Mouse (Mus musculus): ENCODE results near the gene Cntf.

The Cntf gene

DNA sequence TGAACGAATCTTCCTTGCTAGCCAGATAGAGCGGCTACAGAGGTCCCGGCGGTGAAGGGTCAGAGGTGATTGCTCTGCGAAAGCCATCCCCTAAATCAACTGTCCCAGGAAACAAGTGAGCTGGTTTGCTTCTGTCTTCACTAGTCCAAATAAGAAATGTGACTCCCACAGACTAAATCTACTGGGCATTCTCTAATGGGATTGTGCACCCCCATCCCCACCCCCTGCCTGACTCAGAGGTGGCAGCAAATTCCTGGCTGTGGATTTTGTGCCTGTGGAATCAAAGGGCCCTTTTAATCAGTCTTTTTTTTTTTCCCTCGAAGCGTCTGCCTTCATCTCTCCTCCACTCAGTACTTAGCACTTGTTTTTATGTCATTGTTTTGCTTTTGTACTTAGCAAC, at the start of gene Cntf:
Gene Cntf (minus strand): TSS at position 325 of the 400 bp plus-strand sequence.
- no peak for DNase-seq

DNA sequence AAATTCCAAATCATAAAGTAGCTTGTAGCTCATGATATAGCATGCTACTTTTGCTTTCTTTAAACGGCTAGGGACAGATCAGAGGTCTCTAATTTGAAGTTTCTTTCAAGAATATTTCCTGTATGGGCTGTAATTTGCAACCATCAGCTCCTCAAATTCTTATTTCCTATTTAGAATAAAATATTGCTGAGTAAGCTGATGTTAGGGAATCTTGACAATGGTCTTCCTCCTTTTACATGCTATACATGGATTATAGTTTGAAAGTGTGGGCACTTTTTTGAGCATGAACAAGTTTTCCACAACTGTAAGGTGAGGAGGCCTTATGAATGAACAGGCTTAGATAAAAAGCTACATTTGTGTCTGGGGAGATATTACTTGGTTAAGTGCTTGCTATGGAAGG, 48.5 kb upstream of the Cntf start:
- DNase-seq, result no peak

DNA sequence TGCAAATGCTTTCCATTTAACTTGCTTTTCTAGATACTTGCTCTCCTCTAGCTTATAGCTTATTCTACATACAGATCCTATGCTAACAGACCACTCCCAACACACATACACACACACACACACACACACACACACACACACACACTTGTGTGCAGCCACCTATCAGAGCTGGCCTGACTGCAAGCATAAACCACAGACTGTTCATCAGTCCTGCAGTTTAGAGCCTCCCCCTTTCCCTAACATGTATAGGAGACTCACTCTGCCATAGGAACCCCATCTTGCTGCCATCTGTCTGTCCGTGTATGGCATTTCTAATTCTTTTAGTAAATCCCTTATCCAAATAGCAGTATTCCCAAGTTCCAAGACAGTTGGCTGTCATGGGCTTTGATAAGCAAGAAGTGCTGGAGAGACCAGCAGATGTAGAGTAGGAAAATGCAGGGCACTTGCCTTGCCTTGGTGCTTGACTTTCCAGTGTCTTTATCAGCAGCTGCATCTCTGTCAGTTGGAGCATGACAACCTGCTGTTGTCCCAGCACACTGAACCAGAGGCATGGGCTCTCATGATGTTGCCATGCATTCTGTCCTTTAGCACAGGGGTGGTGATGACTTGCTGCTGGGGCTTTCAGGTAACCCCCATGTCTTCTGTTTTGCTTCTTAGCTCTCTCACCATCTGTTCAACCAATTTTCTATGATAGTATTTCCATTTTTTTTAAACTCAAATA, 47.4 kb upstream of the Cntf start:
- peak; percentile 15 for DNase-seq

DNA sequence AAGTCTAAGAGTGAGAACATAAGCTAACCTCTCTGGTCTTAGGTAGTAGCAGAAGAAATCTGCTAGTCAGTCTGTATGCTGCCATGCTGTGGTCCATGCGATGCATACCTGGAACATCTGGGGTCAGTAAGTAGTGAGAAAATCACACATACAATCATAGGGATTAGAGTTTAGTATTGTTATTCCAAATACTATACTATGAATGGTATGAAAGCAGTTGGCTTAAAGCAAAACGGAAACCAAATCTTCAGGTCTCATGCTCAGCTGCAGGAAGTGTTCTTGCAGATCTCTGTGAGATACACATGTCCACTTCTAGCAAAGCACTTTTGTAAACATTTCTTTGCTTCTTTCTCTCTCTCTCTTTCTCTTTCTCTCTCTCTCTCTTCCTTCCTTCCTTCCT, 40.8 kb upstream of the Cntf start:
- no peak for DNase-seq

DNA sequence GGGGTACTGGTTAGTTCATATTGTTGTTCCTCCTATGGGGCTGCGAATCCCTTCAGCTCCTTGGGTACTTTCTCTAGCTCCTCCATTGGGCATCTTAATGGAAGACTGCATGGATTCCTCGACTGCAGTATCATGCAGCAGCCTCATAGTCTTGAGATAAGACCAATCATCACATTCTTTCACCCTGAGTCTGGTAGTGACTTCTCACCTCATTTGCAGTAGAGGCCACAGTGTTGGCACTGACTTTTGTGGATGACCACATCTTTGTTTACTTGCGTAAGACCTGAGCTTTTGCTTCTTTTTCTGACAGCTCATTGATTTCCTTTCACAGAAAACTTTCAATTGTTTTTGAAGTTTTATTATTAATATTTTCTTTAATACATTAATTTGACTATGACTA, 40.3 kb upstream of the Cntf start:
- no peak for DNase-seq

DNA sequence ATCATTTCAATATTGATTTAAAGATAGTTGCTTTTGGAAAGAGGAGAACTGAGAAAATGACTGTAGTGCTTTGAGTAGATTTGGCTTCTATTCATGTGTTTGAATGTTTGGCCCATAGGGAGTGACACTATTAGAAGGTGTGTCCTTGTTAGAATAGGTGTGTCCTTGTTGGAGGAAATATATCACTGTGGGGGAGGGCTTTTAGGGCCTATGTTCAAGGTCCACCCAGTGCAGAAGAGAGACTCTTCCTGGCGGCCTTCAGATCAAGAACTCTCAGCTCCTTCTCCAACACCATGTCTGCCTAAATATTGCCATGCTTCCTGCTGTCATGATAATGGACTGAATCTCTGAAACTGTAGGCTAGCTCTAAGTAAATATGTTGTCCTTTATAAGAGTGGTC, 38.8 kb upstream of the Cntf start:
- no peak for DNase-seq

DNA sequence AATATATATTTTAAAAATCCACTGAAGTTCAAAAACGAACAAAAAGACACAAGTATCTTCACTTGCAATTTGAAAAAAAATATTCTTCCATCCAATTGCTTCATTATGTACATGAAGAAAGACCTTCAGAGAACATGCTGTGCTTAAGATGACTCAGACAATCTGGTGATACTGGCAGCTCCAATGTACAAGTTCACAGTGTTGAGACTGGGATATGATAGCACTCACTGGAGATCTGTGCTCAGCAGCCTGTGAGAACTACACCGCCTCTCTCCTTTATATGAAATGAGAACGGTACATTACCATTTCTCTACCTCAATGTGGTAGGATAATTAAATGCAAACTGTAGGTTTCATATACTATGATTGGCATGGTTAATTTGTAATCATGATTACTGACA, 37.4 kb upstream of the Cntf start:
- DNase-seq, result no peak

DNA sequence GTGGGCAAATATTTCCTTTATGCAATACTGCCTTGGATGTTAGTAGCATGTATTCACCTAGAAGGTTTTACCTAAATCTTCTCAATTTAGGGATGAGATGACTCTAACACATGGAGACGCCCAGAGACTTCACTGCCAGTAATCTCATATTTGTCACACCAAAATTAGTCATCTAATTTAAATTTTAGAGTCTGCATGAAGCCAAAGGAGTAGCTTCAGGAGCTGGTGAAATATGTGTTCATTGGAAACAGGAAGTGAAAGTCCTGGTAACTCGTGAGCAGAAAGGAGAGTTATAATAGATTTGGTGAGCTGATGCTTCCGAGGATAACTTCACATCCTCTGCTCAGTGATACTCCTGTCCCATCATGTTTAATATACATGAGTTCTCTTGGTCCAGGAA, 35.6 kb upstream of the Cntf start:
- DNase-seq, result no peak

DNA sequence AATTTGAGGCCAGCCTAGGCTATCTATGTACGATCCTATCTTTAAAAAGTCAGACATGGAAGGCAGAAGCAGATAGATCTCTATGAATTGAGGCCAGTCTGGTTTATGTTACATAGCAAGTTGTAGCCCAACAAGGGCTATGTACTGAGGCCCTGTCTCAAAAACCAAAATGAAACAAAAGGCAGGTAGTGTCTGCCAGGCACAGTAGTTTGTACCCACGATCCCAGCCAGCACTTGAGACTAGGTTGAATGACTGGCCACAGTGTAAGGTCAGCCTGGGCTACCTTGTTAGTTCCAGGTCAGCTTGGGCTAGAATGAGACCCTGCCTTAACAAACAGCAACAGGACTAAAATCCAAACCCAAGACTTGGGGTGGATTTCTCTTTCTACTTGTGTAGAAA, 35.2 kb upstream of the Cntf start:
- DNase-seq, result no peak

DNA sequence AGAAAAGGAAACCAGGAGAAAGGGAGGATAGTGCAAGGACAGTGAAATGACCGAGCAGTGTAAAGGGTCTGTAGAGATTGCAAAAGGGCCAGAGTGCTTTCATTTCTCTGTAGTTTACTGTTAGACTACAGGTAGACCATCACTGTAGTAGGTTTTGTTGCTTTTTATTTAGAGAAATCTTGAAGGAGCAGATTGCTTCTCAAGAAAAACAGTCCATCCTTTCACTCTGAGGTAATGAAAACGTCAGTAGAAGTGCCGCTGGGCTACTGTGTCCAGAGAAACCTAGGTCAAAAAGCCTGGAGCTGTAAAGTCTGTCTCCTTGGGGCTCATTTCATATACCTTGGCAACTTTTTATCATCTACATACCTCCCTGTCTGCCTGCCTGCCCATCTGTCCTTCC, 33.6 kb upstream of the Cntf start:
- DNase-seq, result no peak

DNA sequence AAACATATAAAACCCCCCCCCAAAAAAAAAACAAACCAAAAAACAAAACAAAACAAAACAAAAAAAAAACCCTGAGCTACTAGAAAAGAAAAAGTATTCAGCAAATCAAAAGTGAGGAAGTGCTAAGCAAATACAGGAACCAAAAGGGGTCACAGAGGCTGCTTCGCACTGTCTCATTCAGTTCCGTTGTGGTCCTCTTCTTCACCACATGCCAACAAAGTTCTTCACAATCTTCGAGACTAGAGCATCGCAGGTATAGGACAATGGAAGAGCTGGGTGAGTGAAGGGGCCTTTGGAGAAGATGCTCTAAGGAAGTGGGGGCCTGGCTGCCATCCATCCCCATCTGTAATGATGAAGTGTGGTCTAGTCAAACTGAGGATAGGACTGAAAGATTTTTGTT, 33.0 kb upstream of the Cntf start:
- peak; percentile 44 for DNase-seq

DNA sequence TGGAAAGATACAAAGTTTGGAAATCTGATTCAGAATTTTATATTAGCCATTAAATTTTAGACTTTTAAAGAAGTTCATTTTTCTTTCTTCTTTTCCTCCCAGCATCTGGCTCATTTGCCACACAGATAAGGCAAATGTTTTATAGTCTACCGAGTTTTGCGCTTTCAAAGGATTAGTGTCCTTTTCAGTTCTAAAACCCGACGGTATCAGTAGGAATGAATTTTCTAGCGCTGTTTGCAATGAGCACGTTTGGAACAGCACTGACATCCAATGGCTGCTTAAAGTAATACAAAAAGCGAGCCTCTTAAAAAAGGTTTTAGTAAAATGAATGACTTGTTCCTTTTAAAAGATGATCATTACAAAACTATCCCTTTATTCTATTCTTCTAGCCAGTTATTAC, 31.6 kb upstream of the Cntf start:
- no peak for DNase-seq

DNA sequence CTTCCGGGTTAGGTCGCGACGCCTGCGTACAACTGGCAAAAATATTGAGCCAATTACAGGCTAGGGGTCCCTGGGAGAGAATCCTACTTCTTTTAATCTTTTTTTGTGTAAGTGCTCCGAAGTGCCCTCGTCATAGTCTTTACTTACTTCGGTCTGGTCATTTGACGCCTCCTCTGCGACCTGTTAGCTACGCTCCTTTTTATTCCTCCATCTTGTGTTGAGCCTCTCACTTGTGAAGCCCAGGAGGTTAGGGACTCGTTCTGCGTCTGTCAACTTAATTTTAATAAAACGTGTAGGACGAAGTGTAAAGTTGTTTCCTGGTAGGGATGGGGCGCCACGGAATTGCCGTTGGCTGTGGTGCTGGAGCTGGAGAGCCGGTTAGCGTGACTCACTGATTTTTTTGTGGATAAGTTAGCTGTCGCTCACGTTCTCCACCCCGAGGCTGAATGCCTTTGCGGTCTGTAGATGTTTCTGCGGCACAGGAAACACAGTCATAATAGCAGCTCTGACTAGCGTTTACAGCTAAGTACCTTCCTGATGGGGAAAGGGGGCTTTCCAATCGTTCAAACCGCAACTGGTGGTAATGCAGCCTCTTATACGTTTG, 31.0 kb upstream of the Cntf start:
- DNase-seq, result peak; percentile 71

DNA sequence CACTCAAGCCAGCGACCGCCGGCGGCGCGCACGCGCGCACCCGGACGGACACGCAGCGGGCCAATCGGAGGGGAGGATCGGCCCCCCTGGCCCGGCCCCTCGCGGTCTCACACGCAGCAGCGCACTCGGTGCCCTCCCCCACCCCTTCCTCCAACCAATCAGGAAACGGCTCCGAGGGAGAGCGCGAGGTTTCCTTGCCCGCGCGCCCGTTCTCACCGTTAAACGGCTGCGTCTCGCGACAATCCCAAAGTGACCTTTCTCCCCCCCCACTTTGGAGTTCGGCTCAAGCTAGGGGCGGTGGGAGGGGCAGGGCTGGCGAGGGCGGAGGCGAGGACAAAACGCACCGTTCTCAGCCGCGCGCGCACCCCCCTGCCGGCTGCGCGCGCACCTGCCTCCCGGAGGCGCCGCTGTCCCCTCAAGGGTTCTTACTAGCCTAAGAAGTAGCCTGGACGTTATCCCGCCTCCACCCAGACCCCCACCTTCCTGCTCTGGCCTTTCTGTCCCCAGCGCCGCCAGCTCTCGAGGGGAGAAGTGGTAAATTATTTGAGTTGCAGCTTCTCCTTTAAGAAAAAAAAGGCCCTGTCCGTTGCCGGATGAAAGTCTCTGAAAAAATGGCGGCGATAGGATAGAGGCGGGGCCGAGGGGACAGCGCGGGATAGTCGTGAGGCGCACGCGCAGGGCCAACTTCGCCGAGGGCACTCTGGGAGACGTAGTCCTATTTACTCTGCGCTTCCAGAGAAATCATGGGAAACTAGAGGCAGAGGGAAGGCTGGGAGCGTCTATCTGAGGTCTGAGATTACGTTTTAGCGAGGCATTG, 30.3 kb upstream of the Cntf start, which contains the start of the genes Zfp91 and Lpxn:
Gene Zfp91 (minus strand): TSS at position 616 of the 817 bp plus-strand sequence.
Gene Lpxn (plus strand): TSS at position 683 of the 817 bp plus-strand sequence.
- DNase-seq, result peak; percentile 97

DNA sequence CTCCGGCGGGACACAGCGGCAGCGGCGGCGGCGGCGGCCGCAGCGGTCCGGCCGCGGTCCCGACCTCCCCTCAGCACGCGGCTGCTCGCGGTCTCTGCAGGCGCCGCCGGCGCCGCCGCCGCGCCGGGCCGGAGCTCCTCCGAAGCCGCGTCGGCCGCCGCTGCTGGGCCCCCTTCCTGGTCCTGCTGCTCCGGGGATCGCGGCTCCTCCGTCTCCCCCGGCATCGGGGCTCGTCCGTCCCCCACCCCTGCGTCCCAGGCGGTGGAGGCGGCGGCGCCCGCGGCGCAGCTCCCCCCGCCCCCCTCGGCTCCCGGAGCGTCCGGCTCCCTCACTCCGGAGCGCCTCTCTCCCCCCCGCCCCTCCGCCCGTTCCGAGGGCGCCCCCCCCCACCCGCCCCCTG, 29.7 kb upstream of the Cntf start:
- no peak for DNase-seq

DNA sequence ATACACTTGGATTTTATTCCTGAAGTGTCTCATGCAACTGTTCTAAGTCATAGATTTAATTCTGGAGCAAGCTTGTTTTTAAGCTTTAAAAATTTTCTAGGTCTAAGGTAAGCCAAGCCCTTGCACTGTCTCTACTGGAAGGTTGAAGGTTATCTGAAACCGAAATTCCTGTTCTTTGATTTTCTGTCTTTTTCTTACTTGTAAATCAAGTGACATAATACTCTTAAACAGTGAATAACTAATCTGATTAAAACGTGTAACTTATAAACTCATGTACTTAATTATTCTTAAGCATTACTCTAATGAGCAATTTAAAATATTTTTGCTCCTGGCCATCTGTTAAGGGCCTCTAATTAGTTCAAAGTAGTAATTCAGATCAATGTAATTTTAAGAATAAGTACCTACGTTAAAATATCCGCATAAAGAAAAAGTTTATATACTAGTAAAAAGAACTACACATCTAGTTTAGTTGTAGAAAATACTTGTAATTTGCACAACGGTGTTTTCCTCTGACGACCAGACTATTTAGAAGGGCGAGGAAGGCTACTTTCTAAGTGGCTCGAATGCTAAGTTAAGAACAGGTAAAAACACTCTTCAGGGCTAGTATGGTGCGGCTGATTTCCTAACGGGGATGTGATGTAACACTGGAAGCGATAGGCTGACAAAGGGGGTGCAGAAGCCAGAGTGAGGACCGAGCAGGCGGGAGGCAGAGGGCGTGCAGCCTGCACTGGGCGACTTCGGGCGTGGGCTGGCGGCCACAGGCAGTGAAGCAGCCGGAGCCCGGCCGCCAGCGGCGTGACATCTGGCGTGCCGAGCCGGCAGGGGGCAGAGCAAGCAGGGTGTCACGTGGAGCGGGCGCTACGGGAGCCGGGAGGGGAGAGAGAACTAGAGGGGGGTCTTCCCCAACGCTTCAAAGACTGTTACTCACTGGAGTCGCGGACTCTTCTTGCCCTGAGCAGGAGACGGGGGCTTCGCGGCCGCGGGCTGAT, 28.9 kb upstream of the Cntf start:
- DNase-seq, result peak; percentile 97

DNA sequence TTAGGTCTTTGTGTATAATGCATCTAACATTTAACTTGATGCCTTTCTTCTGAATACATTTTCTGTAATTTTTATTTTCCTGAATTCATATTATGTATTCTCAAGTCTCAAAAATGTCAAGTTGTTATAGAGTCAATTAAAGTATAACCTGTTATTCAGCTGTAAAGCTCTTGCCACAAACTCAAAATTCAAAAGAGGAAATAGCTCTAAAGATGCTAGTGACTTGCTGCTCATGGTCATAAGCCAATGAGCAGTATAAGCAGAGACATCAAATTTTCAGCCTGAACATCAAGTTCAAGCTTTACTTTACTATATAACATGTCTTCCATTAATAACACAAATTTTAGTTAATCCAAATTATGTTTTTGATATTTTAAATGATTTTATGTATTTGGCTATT, 26.9 kb upstream of the Cntf start:
- no peak for DNase-seq

DNA sequence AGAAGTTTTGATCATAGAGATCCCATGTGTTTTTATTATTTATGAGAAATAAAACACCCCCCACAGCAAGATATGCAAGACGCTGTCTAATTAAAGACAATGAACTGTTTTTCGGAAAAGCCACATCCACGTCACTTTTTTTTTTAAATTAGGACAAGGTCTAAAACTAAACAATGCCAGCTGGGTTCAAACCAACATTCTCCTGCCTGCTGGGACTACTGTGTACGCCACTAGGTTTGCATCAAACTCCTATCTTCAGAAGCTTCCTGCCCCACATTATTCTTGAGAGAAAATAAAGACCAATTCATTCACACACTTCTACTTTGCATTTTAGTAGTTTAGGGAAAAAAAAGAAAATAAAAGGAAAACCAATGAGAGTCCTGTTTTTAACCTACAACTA, 22.3 kb upstream of the Cntf start:
- no peak for DNase-seq

DNA sequence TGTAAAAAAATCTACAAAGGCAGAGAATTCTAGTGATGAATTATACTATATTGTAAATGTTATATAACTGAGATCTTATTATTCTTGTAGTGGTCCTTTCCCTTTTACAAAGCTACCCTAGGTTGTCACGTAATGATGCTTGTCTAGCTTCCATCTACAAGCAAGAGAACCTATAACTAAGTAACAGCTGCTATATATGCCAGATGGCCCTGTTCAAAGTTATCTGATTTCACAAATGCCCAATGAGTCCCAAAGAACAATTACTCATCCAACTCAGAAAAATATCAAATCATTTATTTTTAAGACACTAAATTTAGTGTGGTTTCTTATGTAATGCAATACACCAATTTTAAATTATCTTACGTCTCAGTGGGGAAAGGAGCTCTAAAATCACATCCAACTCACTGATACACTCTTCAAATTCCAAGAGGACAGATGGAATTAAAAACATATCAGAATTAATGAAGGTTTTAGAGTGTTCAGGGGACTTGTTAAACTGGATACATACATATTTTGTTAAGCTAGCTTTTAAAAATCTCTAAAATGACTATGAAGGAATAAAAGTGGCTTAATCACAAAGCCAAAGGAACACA, 21.5 kb upstream of the Cntf start:
- no peak for DNase-seq

DNA sequence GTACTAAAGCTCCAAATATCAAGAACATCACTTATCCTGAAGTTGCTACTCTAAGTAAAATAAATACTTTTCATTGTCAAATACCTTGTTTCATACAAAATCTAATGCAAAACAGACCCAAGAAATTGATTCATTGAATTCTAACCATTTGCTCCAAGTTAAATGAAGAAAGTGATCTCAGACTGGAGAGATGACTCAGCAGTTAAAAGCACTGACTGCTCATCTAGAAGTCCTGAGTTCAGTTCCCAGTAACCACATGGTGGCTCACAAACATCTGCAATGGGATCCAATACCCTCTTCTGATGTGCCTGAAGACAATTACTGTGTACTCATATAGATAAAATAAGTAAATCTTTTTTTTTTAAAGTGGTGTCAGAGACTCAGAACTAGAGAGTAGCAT, 15.0 kb upstream of the Cntf start:
- DNase-seq, result no peak

DNA sequence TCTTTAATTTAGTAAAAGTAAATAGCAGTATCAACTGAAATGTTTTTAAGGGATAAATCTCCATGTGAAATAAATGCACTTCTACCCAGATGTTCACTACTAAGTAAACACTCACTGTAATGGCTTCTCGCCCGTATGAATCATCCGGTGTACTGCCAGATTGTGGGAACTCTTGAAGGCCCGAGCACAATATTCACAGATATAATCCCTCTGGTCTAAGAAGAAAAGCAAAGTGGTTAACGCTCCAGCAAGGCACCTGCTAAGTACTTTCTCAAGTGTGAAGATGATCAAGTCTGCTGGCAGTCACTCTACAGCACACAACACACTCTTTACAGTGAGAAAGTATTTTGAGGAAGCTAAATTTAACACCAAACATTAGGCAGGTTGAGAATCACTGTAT, 5.5 kb upstream of the Cntf start:
- no peak for DNase-seq

All from thymus, postnatal 4 days (tissue).